Mouse (Mus musculus) adrenal gland, adult 8-10 months (tissue): ENCODE measurements around the gene Crlf1. TPM values are rescaled to one million over a fixed set of nuclear protein-coding genes. Genes with fewer than 3 reads are reported as not detected.

Experiments
- DNase-seq: peaks from one replicate; pipeline ENCODE4 v3.0.0; 2022
- total RNA-seq, 4 experiments: library from RNA; stranded (reverse); gene quantifications; 2 replicates each; pipeline ENCODE4 v1.2.4; 2022

The Crlf1 gene
- total RNA-seq, 4 experiments from 2014 or later: 0.51 to 1.5 (median 0.59) TPM; not detected in 1

DNA sequence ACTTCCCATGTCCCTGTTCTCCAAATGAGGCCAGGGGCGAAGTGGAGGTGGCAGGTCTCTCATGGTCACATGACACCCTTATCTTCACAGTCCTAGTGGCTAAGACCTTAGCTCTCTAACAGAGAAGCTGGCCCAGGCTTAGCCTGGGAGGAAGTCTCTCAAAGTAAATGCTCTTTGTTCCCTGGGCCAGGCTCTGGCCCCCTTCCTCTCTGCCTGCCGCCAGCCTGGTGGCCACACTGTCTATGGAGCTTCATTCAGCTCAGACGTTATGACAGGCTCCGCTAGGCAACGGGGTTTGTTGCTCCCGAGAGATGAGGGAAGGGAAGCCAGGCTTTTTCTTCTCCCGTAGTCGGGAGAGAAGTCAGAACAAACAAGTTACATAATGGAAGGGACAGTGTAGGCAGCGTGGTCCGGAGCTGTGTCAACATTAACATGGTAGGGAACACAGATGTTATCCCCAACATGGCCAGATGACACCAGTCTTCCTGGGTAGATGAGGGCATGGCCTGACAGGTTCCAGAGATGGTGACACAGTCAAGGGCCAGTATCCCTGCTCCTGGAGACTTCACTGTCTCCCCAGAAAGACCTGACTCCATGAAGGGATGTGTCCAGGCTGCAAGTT, 23.6 kb upstream of the Crlf1 start:
- no peak for DNase-seq

DNA sequence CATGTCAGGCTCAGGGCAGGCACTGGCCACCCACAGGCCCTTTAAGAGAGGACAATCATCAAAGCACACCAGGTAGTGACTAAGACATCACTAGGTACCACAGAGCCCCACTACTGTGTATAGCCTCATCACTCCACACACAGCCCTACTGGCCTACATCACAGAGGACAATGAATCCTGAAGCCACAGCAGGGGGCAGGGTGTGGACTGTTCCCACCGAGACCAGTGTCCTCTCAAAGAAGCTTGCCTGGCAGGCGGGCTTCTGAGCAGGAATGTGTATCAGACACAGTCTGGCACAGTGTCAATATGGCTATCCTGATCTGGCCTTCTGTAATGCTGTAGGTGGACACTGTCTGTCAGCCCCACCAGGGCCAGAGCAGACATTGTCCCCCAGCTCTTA, 23.0 kb upstream of the Crlf1 start:
- DNase-seq: no peak

DNA sequence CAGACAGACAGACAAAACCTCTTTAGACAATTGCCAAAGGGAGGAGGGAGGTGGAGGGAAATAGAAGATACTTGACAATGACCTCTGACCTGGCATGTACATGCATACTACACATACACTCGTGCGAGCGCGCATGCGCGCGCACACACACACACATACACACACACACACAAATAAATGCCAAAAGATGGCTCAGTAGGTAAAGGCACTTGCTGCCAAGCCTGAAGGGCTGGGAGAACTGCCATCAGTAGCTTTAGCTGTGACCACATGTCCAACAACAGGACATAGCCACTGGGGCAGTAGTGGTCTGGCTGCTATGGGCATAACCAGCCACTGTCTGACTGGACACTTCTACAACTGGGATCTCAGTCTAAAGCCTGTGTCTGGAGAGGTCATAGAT, 21.1 kb upstream of the Crlf1 start:
- DNase-seq: no peak

- peak; percentile 95 for DNase-seq
Observed at GRCm38 (mm10) chr8:70476333-70477268, 16.4 kb upstream of the Crlf1 start, which contains the start of gene Klhl26. Klhl26 (minus strand) TSS chr8:70476968.

GRCm38 (mm10) chr8:70477269-70477982, 15.5 kb upstream of the Crlf1 start:
- DNase-seq: no peak

- no peak for DNase-seq
Observed at GRCm38 (mm10) chr8:70481908-70482307, 11.1 kb upstream of the Crlf1 start.

GRCm38 (mm10) chr8:70482943-70483342, 10.0 kb upstream of the Crlf1 start:
- no peak for DNase-seq

DNA sequence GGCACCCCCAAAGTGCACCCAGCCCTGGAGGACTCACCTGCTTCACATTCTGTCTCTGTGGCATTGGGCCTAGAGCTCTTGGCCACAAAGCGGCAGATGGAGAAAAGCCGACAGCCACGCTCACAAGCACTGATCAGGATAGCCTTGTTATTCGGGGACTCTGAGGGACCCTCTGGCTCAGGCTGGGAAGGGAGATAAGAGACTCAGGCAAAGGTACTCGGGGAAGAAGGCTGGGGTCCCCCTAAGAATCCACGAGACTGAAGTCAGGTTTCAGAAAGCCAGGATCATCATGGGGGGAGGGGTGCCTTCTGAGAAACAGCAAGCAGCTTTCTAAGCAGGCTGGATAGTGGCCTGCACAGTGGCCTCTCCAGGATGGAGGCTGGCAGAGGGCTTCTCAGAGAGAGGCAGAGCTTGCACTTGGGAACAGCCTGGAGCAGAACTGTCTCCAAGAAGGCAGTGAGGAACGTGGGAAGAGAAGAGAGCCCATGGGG, 6.7 kb upstream of the Crlf1 start:
- DNase-seq: no peak

- DNase-seq: no peak
Observed at GRCm38 (mm10) chr8:70486941-70487520, 5.9 kb upstream of the Crlf1 start, which contains the start of gene Tmem59l. Tmem59l (minus strand) TSS chr8:70487358.

DNA sequence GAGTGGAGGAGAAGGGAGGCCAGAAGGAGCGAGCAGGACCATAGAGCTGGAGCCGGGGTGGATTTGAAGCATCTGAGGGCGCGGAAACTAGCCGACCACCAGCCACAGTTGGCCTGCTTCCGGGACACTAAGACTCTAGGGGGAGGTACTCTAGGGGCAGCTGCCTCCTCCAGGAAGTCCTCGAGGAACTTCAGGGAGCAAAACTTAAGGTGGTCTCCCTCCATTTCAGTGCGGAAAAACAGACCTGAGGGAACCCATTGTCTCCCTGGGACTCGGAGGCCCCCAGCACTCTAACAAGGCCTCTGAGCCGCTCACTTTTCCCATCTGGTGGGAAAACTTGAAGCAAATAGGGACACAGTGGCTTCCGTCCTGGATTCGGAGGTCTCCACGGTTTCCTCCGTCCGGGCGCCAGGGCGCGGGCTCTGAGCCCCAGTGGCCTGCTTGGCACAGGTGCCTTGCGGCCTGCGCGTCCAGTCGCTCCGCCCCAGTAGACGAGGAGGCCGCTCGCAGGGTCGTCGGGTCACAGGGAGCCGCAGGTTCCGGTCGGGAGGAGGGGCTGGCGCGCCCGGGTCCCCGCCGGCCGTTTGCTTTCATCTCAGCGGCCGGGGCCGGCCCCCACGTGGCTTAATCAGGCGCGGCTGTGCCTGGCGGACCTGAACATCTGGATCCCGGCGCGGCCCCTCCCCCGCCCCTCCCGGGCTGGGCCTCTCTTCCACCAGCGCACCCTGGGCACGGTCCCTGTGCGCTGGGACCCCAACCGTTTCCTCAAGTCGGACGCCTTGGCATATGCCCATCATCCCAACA, 4.8 kb upstream of the Crlf1 start:
- no peak for DNase-seq

DNA sequence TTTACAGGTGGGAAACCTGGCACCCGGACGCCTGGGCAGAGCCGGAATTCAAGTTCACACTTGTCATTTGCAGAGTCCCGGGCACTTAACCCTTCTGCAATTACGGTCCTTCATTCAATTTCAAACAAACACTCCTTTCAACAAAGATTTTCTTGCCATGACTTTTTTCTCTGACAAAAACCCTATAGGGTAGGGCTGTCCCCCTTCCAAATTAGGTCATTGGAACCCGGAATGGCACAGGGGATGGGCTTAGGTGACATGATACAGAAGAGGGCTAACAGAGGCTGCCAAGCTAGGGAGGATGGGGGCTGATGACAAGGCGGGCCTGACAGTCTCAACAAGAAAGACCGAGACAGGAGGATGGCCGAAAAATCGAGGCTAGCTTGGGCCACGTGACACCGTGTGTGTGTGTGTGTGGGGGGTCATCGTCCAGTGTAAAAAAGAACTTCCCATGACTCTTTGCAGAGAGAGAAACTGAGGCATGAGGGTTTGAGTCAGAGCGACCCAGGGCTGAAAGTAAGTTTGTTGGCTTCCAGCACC, 4.0 kb upstream of the Crlf1 start:
- no peak for DNase-seq

GRCm38 (mm10) chr8:70489576-70489975, 3.4 kb upstream of the Crlf1 start:
- DNase-seq: no peak

GRCm38 (mm10) chr8:70490061-70490879, 2.7 kb upstream of the Crlf1 start:
- DNase-seq: no peak

GRCm38 (mm10) chr8:70490880-70491495, 2.0 kb upstream of the Crlf1 start:
- no peak for DNase-seq

DNA sequence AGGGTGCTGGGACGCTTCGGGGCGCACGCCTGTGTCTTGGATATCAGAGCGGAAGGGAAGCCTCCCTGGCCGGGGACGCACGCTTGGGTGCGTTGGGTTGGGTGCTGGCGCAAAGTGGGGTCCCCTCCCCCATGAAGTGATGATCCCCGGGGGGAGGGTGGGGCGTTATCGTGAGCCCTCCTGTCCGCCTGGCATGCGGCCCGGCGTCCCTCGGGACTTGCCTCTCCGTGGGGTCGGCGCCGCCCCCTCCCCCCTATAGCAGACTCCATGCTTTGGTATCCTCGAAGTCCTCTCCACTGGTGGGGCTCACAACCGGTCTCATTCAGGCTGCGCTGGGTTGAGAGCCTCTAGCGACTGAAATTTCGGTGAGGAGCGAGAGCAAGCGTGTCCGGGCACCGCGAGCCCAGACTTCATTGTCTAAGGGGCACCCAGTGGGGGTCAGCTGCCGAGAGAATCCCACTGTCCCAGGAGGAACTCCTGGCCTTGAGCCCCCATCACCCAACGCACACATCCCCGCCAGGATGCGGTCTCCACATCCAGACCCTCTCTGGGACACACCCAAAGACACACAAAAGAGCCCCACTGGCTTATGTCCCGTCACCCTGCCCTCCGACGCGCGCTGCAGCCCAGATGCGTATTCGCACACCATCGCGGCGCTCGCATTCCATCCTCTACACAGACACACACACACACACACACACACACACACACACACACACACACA, 896 bp downstream of the Crlf1 start:
- DNase-seq: no peak

DNA sequence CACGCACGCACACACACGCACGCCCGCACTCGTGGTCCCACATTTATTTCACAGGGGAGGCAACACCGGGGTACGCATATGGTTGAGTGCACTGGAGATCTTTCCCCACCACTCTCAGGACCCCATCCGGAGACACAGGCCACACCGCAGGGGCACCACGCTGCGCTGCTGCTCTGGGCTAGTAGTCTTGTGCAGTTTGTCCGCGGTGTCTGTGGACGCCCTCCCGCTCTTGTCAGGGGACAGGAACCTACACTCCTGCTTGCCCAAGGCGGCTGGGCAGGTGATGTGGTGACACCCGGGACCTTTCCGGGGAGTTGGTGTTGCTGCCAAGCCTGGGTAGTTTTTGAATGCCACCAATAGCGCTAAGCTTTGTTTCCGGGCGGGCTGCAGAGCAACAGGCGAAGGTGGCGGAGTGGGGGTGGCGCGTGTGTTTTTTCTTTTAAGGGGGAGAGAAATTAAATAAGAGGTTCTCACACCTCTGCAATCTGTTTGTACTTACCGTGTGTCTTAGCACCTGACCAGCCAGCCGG, 1.5 kb downstream of the Crlf1 start:
- DNase-seq: no peak

DNA sequence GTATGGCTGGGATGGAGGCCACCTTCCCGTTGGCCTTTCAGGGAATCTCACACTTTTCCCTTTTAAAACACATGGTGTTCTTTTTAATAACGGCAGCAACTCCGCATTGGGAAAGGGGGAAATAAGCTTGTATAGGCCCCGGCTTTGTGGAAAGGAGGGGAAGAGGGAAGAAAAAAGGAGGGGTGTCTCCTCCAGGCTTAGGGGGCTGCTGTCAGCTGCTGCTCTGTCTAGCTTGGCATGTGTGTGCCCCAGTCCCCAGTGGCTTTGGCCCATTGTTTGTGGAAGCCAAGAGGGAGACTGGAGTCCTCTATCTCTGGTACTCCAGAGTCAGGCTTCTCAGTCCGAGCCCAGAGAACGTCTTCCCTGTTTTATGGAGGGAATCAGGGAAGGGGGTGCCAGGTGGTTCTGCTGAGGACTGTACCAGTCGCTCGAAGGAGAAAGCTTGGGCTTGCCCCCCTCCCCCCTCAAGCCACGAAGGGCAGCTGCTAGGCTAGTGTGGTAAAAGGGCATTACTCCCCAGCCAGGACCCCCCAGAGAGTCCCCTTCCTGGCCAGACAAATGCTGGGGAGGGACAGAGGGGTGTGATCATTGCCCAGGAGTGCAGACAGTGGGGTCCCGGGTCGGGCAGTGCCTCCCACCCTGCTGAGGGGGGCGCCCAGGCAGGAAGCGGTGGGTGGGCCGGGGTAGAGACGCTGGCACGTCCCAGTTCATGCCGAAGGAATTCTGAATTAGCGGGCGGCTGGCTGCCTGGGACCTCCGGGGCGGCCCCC, 2.2 kb downstream of the Crlf1 start:
- no peak for DNase-seq

- no peak for DNase-seq
Observed at GRCm38 (mm10) chr8:70495771-70496062, 2.8 kb downstream of the Crlf1 start.
